Mouse (Mus musculus) CH12.LX (cell line): ENCODE results near the gene Psmb11.

Experiments
- BHLHE40 ChIP-seq: IDR thresholded peaks from 2 replicates; pipeline ENCODE4 v1.6.1; 2011; ENCODE audit warnings: mild to moderate bottlenecking, low read depth, low read length, improper control_type of control experiment
- CHD2 ChIP-seq: IDR thresholded peaks from 2 replicates; pipeline ENCODE4 v1.6.1; 2011; ENCODE audit warnings: low read length, improper control_type of control experiment
- CTCF ChIP-seq, 2 experiments: IDR thresholded peaks in 1 of 2; conservative IDR thresholded peaks in 1 of 2; 2 replicates each; pipeline ENCODE4 v1.5.1; 2011 to 2012; ENCODE audit warnings: low read depth in 2 of 2, low read length in 2 of 2, improper control_type of control experiment in 1 of 2, inconsistent platforms in 1 of 2, mild to moderate bottlenecking in 1 of 2, moderate library complexity in 1 of 2
- E2F4 ChIP-seq: IDR thresholded peaks from 2 replicates; pipeline ENCODE4 v1.6.1; 2011; ENCODE audit warnings: low read depth, low read length, improper control_type of control experiment; ENCODE audit not compliant: insufficient replicate concordance
- EP300 ChIP-seq: IDR thresholded peaks from 2 replicates; pipeline ENCODE4 v1.6.1; 2011; ENCODE audit warnings: low read length, improper control_type of control experiment
- HCFC1 ChIP-seq: IDR thresholded peaks from 2 replicates; pipeline ENCODE4 v1.6.1; 2012; ENCODE audit warnings: low read depth, mild to moderate bottlenecking, inconsistent platforms, low read length, improper control_type of control experiment
- MAX ChIP-seq: IDR thresholded peaks from 2 replicates; pipeline ENCODE4 v1.6.1; 2011; ENCODE audit warnings: low read length, improper control_type of control experiment
- PAX5 ChIP-seq: IDR thresholded peaks from 2 replicates; pipeline ENCODE4 v1.6.1; 2012; ENCODE audit warnings: low read length, inconsistent platforms, mixed read lengths
- POLR2A ChIP-seq: IDR thresholded peaks from 2 replicates; pipeline ENCODE4 v1.6.1; 2011; ENCODE audit warnings: low read depth, mild to moderate bottlenecking, improper control_type of control experiment, low read length
- SIN3A ChIP-seq: IDR thresholded peaks from 2 replicates; pipeline ENCODE4 v1.6.1; 2012; ENCODE audit warnings: low read length, improper control_type of control experiment, inconsistent platforms
- ZC3H11A ChIP-seq: IDR thresholded peaks from 2 replicates; pipeline ENCODE4 v1.6.1; 2012; ENCODE audit warnings: low read depth, mild to moderate bottlenecking, inconsistent platforms, low read length, improper control_type of control experiment
- ZNF384 ChIP-seq: IDR thresholded peaks from 2 replicates; pipeline ENCODE4 v1.6.1; 2012; ENCODE audit warnings: low read depth, low read length, improper control_type of control experiment, inconsistent platforms

DNA sequence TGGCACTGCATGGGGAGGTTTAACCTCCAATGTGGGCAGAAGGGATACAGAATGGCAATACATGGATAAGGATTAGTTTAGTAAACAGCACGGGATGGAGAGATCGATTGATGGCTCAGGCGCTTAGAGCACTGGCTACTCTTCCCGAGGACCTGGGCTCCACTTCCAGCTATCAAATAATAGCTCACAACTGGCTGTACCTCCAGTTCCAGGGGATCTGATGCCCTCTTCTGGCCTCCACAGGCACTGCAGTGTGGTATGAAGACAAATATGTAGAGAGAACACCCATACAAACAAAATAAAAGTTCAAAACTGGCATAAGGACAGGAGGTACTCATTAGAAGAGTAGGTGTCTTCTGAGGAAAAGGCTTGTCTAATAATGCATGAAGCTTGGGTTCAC lies 48.1 kb downstream of the Psmb11 start:
- no peak for TF ChIP-seq ZNF384
- no peak for TF ChIP-seq HCFC1
- no peak for TF ChIP-seq POLR2A
- no peak for TF ChIP-seq SIN3A
- no peak for TF ChIP-seq E2F4
- peak; percentile 66 to 69; a peak in 3 of 4 replicates for TF ChIP-seq CTCF (conservative IDR thresholded peaks at IDR 0.05 in 1 of 2, IDR thresholded peaks at IDR 0.05 in 1 of 2; ENCODE audit: low read depth in 2 of 2, low read length in 2 of 2)
- TF ChIP-seq PAX5, result no peak
- no peak for TF ChIP-seq EP300
- no peak for TF ChIP-seq MAX
- no peak for TF ChIP-seq ZC3H11A
- no peak for TF ChIP-seq BHLHE40
- TF ChIP-seq CHD2, result no peak
